19 mouse cellular contexts compared by ENCODE assay signal in the genomic region with DNA sequence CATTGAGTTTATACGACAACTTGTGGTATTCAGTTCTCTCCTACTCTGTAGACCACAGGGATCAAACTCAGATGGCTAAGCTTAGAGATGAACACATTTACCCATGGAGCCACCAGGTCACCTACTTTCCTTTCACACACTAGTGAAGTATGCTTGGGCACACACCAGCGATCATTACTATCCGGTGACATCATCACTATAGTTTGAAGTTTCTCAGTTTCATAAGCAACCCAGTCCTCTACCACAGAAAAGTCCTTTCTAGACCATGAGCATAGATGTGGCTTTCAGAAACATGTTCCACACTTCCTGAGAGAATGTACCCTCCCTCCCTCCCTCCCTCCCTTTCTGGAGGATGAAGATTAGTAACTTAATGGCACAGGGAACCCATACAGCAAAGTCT.
DNase-seq lines count a peak whose midpoint lies in the region; ATAC-seq and TF ChIP-seq lines count a peak whose summit lies in the region.
"Had no signal": no experiment of that assay in that cellular context is flagged by ENCODE, and none has a peak within 500 bp of the region (broad histone marks: within the 10 kb centered on the region; RNA-seq: fewer than 3 reads in every experiment).

No protein-coding gene starts in this region.

- DNase-seq in CH12.LX (ENCODE audit: extremely low read depth) (peak; percentile 51), Patski (ENCODE audit: low read depth, low spot score) (no peak)
- DNase-seq in heart, adult 11 months, result no peak
- DNase-seq in urinary bladder, adult 2 months (ENCODE audit: low spot score), result no peak
- DNase-seq: adrenal gland, adult 2 months; adrenal gland, adult 8-10 months; adrenal gland, postnatal 10 days; adrenal gland, postnatal 14 days; adrenal gland, postnatal 25 days; adrenal gland, postnatal 36 days; B cell, adult 2 months; cerebellum, adult 11 months; cerebellum, adult 11-12 months; cerebellum, adult 18-20 months; cerebellum, adult 2 months; cerebellum, adult 8-10 months had no signal

- no peaks in the 10 kb centered on the region for H3K79me2 ChIP-seq in CH12.LX (replicated peaks; ENCODE audit: control insufficient read depth, extremely low read depth, insufficient read depth, poor library complexity, severe bottlenecking)

- CTCF ChIA-PET in Patski (lab: Charles Lee), result no interaction called here

- no peak for TF ChIP-seq RAD21 in CH12.LX (IDR thresholded peaks at IDR 0.05; ENCODE audit: low read depth, low read length)

- dilution Hi-C loops in CH12.LX (cut with MboI; ENCODE audit: extremely low pct_ligation_motif_present, extremely low pct_unique_long_range_greater_than_20kb, low sequenced_read_pairs), result no loop called here

- no peak overlapping the region for H3K4me3 ChIP-seq in CH12.LX (replicated peaks in 1 of 3; ENCODE audit: low read depth in 2 of 3, low read length in 2 of 3, poor library complexity in 1 of 3)

- POLR2A ChIA-PET in Patski (lab: Charles Lee), result no interaction called here

- no peak overlapping the region for H3K9ac ChIP-seq in CH12.LX (ENCODE audit: insufficient read depth, low read depth)

- peaks cover 0 to 3% of the 10 kb centered on the region in 2 experiments; a peak in 1 of 4 replicates for H3K4me1 ChIP-seq in CH12.LX (ENCODE audit: control insufficient read depth in 1 of 2, insufficient read depth in 2 of 2)

- in situ Hi-C loops in CH12.LX (cut with MboI; ENCODE audit: low pct_ligation_motif_present, low pct_unique_long_range_greater_than_20kb, low sequenced_read_pairs) (no loop called here), Patski (cut with MboI; ENCODE audit: low pct_unique_long_range_greater_than_20kb) (no loop called here)

- no peak for TF ChIP-seq POLR2A in CH12.LX (IDR thresholded peaks at IDR 0.05; ENCODE audit: low read depth, low read length)

- no peaks in the 10 kb centered on the region for H3K27me3 ChIP-seq in CH12.LX (replicated peaks)
- no peaks in the 10 kb centered on the region for H3K27me3 ChIP-seq in Patski

- no peaks in the 10 kb centered on the region for H3K9me3 ChIP-seq in CH12.LX (replicated peaks; ENCODE audit: low read length)
- H3K9me3 ChIP-seq: G1E had no signal

- peak; percentile 47 for ATAC-seq in Patski
- ATAC-seq: activated CD4-positive, CD25-positive, alpha-beta regulatory T cell, adult 4 months; CD4-positive, CD25-positive, alpha-beta regulatory T cell, adult 4 months had no signal

- no peaks in the 10 kb centered on the region for H3K36me3 ChIP-seq in CH12.LX (replicated peaks in 1 of 2; ENCODE audit: control insufficient read depth in 1 of 2, insufficient read depth in 1 of 2, low read length in 1 of 2)
- H3K36me3 ChIP-seq: G1E had no signal

- TF ChIP-seq CTCF in CH12.LX (conservative IDR thresholded peaks at IDR 0.05 in 1 of 2, IDR thresholded peaks at IDR 0.05 in 1 of 2; ENCODE audit: low read depth in 2 of 2, low read length in 2 of 2) (no peak), Patski (IDR thresholded peaks at IDR 0.05) (no peak)

- no peak overlapping the region for H3K4me2 ChIP-seq in CH12.LX (ENCODE audit: insufficient read depth, low read depth, poor library complexity, severe bottlenecking)

- no peak overlapping the region for H3K27ac ChIP-seq in CH12.LX (ENCODE audit: insufficient read depth, low read depth)

- no peak for TF ChIP-seq EP300 in CH12.LX (IDR thresholded peaks at IDR 0.05; ENCODE audit: low read length)

TF ChIP-seq in CH12.LX, 34 proteins besides CTCF, POLR2A, EP300 and RAD21:
- TF ChIP-seq GABPA (IDR thresholded peaks at IDR 0.05; ENCODE audit: insufficient replicate concordance, low read depth, low read length) (no peak), JUN (IDR thresholded peaks at IDR 0.05; ENCODE audit: insufficient read depth, low read depth, low read length) (peak; percentile 65), USF1 (IDR thresholded peaks at IDR 0.05; ENCODE audit: low read depth, low read length) (no peak), TCF12 (IDR thresholded peaks at IDR 0.05; ENCODE audit: low read depth, low read length) (no peak), MEF2A (IDR thresholded peaks at IDR 0.05; ENCODE audit: borderline replicate concordance, low read depth, low read length) (no peak), JUND (conservative IDR thresholded peaks at IDR 0.05; ENCODE audit: low read depth, low read length) (0 out of 2 replicates have a peak, but pooled peaks have one; percentile 24), ELF1 (IDR thresholded peaks at IDR 0.05; ENCODE audit: low read depth, low read length) (no peak), PAX5 (IDR thresholded peaks at IDR 0.05; ENCODE audit: low read length) (no peak), BHLHE40 (IDR thresholded peaks at IDR 0.05; ENCODE audit: low read depth, low read length) (peak; percentile 12; the same call in 1 of the 2 replicates), MAX (IDR thresholded peaks at IDR 0.05; ENCODE audit: low read length) (no peak)
